Mouse (Mus musculus): ENCODE data around the gene Hmgn2. TPM values are rescaled to one million over a fixed set of nuclear protein-coding genes. Genes with fewer than 3 reads are reported as not detected.
A peak's percentile ranks its signal among the peaks of the same experiment; 100 is the strongest.
"Not testable (repeated sequence)": the region's sequence is repeated elsewhere in the genome, so short reads cannot be mapped to it uniquely, and the experiment has no call there.

The Hmgn2 gene
- polyA plus RNA-seq, 1 experiment from 2014 or later, result 2,056 TPM

DNA sequence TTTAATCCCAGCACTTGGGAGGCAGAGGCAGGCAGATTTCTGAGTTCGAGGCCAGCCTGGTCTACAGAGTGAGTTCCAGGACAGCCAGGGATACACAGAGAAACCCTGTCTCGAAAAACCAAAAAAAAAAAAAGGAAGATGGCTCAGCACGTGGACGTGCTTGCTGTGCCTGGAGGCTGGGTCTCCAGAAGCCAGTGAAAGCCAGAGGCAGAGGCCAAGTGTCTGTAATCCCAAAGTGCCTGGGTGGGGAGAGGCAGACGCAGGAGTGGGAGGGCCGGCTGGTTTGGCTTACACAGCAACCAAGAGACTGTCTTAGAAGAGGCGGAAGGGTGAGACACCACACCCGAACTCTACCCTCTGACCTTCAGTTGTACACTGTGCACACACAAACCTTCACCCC lies 19.8 kb upstream of the Hmgn2 start:
- not testable (repeated sequence) for ATAC-seq (ENCODE audit: low read depth); H3K9me3 ChIP-seq (ENCODE audit: control insufficient read depth, low read length); H3K27me3 ChIP-seq (replicated peaks; ENCODE audit: control insufficient read depth, insufficient read depth, low read length); H3K4me3 ChIP-seq (ENCODE audit: low read depth, low read length); H3K4me1 ChIP-seq (ENCODE audit: control insufficient read depth, insufficient read depth, low read length); H3K4me2 ChIP-seq (ENCODE audit: low read depth, low read length); DNase-seq (ENCODE audit: low spot score); H3K27ac ChIP-seq (replicated peaks; ENCODE audit: low read depth, low read length); H3K9ac ChIP-seq (ENCODE audit: low read depth, low read length)
- 89% methylated on average over 8 of the region's 8 CpGs for WGBS
- H3K36me3 ChIP-seq (ENCODE audit: control insufficient read depth, insufficient read depth, low read length), result peaks cover 77% of the 10 kb centered on the region

- no peak for ATAC-seq (ENCODE audit: low read depth)
- no peaks in the 10 kb centered on the region for H3K27me3 ChIP-seq (replicated peaks; ENCODE audit: control insufficient read depth, insufficient read depth, low read length)
- 77% methylated on average over 13 of the region's 13 CpGs for WGBS
- no peak overlapping the region for H3K27ac ChIP-seq (replicated peaks; ENCODE audit: low read depth, low read length)
- no peak for DNase-seq (ENCODE audit: low spot score)
- H3K9me3 ChIP-seq (ENCODE audit: control insufficient read depth, low read length), result no peaks in the 10 kb centered on the region
- no peak overlapping the region for H3K9ac ChIP-seq (ENCODE audit: low read depth, low read length)
- no peak overlapping the region for H3K4me3 ChIP-seq (ENCODE audit: low read depth, low read length)
- H3K4me2 ChIP-seq (ENCODE audit: low read depth, low read length), result no peak overlapping the region
- H3K36me3 ChIP-seq (ENCODE audit: control insufficient read depth, insufficient read depth, low read length), result peaks cover 78% of the 10 kb centered on the region
- H3K4me1 ChIP-seq (ENCODE audit: control insufficient read depth, insufficient read depth, low read length), result no peaks in the 10 kb centered on the region
Observed at GRCm38 (mm10) chr4:133982936-133983335, 14.5 kb upstream of the Hmgn2 start.

- Histone ChIP-seq H3K4me3 (ENCODE audit: low read depth, low read length) (no peak overlapping the region), H3K4me1 (ENCODE audit: control insufficient read depth, insufficient read depth, low read length) (no peaks in the 10 kb centered on the region), H3K27me3 (replicated peaks; ENCODE audit: control insufficient read depth, insufficient read depth, low read length) (no peaks in the 10 kb centered on the region), H3K4me2 (ENCODE audit: low read depth, low read length) (no peak overlapping the region), H3K9me3 (ENCODE audit: control insufficient read depth, low read length) (no peaks in the 10 kb centered on the region), H3K9ac (ENCODE audit: low read depth, low read length) (no peak overlapping the region), H3K27ac (replicated peaks; ENCODE audit: low read depth, low read length) (no peak overlapping the region), H3K36me3 (ENCODE audit: control insufficient read depth, insufficient read depth, low read length) (peaks cover 76% of the 10 kb centered on the region)
- DNase-seq (ENCODE audit: low spot score) (no peak), ATAC-seq (ENCODE audit: low read depth) (no peak)
- WGBS, result 78% methylated on average over 5 of the region's 5 CpGs
Observed at GRCm38 (mm10) chr4:133980496-133980895, 12.0 kb upstream of the Hmgn2 start.

GRCm38 (mm10) chr4:133978021-133978711 lies 9.7 kb upstream of the Hmgn2 start:
- Histone ChIP-seq H3K27ac (replicated peaks; ENCODE audit: low read depth, low read length) (no peak overlapping the region), H3K9ac (ENCODE audit: low read depth, low read length) (no peak overlapping the region), H3K4me2 (ENCODE audit: low read depth, low read length) (no peak overlapping the region), H3K9me3 (ENCODE audit: control insufficient read depth, low read length) (no peaks in the 10 kb centered on the region), H3K4me1 (ENCODE audit: control insufficient read depth, insufficient read depth, low read length) (no peaks in the 10 kb centered on the region), H3K4me3 (ENCODE audit: low read depth, low read length) (no peak overlapping the region), H3K27me3 (replicated peaks; ENCODE audit: control insufficient read depth, insufficient read depth, low read length) (no peaks in the 10 kb centered on the region), H3K36me3 (ENCODE audit: control insufficient read depth, insufficient read depth, low read length) (peaks cover 78% of the 10 kb centered on the region)
- ATAC-seq (ENCODE audit: low read depth) (no peak), DNase-seq (ENCODE audit: low spot score) (no peak)
- WGBS, result 93% methylated on average over 10 of the region's 10 CpGs

DNA sequence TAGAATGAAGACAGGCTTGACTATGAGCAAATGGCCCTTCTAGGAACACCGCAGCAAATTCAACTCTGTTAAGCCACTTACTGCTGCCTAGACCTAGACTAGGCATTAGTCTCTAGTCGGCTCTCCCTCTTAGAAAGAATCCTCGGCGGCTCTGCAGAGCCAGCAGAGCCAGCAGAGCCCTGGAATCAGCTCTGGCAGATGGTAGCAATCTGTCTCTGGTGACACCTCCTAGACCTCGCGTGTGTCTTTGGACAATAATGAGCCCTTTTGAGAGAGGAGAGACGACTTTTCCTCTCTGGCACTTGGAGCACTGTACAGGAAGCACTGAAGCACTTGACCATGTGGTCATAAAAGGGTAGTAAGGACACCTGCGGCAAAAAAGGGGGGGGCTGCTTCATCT lies 3.3 kb upstream of the Hmgn2 start:
- Histone ChIP-seq H3K27ac (replicated peaks; ENCODE audit: low read depth, low read length) (no peak overlapping the region), H3K4me3 (ENCODE audit: low read depth, low read length) (no peak overlapping the region), H3K9ac (ENCODE audit: low read depth, low read length) (no peak overlapping the region), H3K9me3 (ENCODE audit: control insufficient read depth, low read length) (no peaks in the 10 kb centered on the region), H3K27me3 (replicated peaks; ENCODE audit: control insufficient read depth, insufficient read depth, low read length) (no peaks in the 10 kb centered on the region), H3K4me1 (ENCODE audit: control insufficient read depth, insufficient read depth, low read length) (peaks cover 7% of the 10 kb centered on the region; the same call in 1 of the 2 replicates), H3K4me2 (ENCODE audit: low read depth, low read length) (no peak overlapping the region), H3K36me3 (ENCODE audit: control insufficient read depth, insufficient read depth, low read length) (peaks cover 46% of the 10 kb centered on the region)
- WGBS, result 63% methylated on average over 8 of the region's 8 CpGs
- DNase-seq (ENCODE audit: low spot score) (no peak), ATAC-seq (ENCODE audit: low read depth) (no peak)

GRCm38 (mm10) chr4:133970876-133971275 lies 2.4 kb upstream of the Hmgn2 start:
- Histone ChIP-seq H3K9me3 (ENCODE audit: control insufficient read depth, low read length) (no peaks in the 10 kb centered on the region), H3K4me2 (ENCODE audit: low read depth, low read length) (no peak overlapping the region), H3K4me1 (ENCODE audit: control insufficient read depth, insufficient read depth, low read length) (peaks cover 15% of the 10 kb centered on the region), H3K36me3 (ENCODE audit: control insufficient read depth, insufficient read depth, low read length) (peaks cover 48% of the 10 kb centered on the region), H3K9ac (ENCODE audit: low read depth, low read length) (no peak overlapping the region), H3K4me3 (ENCODE audit: low read depth, low read length) (no peak overlapping the region), H3K27me3 (replicated peaks; ENCODE audit: control insufficient read depth, insufficient read depth, low read length) (no peaks in the 10 kb centered on the region), H3K27ac (replicated peaks; ENCODE audit: low read depth, low read length) (no peak overlapping the region)
- 91% methylated on average over 13 of the region's 13 CpGs for WGBS
- DNase-seq (ENCODE audit: low spot score) (no peak), ATAC-seq (ENCODE audit: low read depth) (no peak)

DNA sequence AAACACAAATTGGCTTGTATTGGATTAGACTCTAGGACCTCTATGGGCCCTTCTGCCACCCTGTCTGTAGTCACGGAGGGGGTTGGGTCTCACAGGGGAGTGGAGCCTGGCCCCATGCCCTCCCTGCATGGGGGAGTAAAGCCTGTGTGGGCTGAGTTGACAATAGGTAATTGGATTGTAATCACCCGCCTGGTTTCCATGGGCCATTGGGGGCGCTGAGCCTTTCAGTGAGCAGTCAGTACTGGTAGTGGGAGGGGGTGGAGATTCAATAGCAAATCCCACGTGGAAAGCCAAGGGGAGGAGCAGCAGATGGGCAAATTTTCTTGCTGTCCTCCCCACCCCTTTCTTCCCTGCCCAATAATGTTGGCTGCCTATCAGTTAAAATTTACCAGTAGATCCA lies 1.7 kb upstream of the Hmgn2 start:
- H3K27ac ChIP-seq (replicated peaks; ENCODE audit: low read depth, low read length), result no peak overlapping the region
- no peak overlapping the region for H3K4me3 ChIP-seq (ENCODE audit: low read depth, low read length)
- H3K27me3 ChIP-seq (replicated peaks; ENCODE audit: control insufficient read depth, insufficient read depth, low read length), result no peaks in the 10 kb centered on the region
- H3K36me3 ChIP-seq (ENCODE audit: control insufficient read depth, insufficient read depth, low read length), result peaks cover 47% of the 10 kb centered on the region
- H3K4me1 ChIP-seq (ENCODE audit: control insufficient read depth, insufficient read depth, low read length), result peaks cover 19% of the 10 kb centered on the region
- 34% methylated on average over 4 of the region's 4 CpGs for WGBS
- no peak for ATAC-seq (ENCODE audit: low read depth)
- no peak overlapping the region for H3K9ac ChIP-seq (ENCODE audit: low read depth, low read length)
- DNase-seq (ENCODE audit: low spot score), result peak; percentile 57
- no peak overlapping the region for H3K4me2 ChIP-seq (ENCODE audit: low read depth, low read length)
- H3K9me3 ChIP-seq (ENCODE audit: control insufficient read depth, low read length), result no peaks in the 10 kb centered on the region

GRCm38 (mm10) chr4:133969114-133969770 lies 792 bp upstream of the Hmgn2 start:
- WGBS, result 50% methylated on average over 8 of the region's 8 CpGs

GRCm38 (mm10) chr4:133967866-133968149 lies 642 bp downstream of the Hmgn2 start:
- H3K27me3 ChIP-seq (replicated peaks; ENCODE audit: control insufficient read depth, insufficient read depth, low read length), result no peaks in the 10 kb centered on the region
- H3K36me3 ChIP-seq (ENCODE audit: control insufficient read depth, insufficient read depth, low read length), result peaks cover 55% of the 10 kb centered on the region
- ATAC-seq (ENCODE audit: low read depth) (peak; percentile 90), DNase-seq (ENCODE audit: low spot score) (peak; percentile 99)
- H3K27ac ChIP-seq (replicated peaks; ENCODE audit: low read depth, low read length), result peak overlapping the region; percentile 99
- H3K4me3 ChIP-seq (ENCODE audit: low read depth, low read length), result peak overlapping the region; percentile 74
- no peaks in the 10 kb centered on the region for H3K9me3 ChIP-seq (ENCODE audit: control insufficient read depth, low read length)
- peaks cover 19% of the 10 kb centered on the region for H3K4me1 ChIP-seq (ENCODE audit: control insufficient read depth, insufficient read depth, low read length)
- peak overlapping the region; percentile 99 for H3K4me2 ChIP-seq (ENCODE audit: low read depth, low read length)
- H3K9ac ChIP-seq (ENCODE audit: low read depth, low read length), result peak overlapping the region; percentile 98
- 0% methylated on average over 10 of the region's 29 CpGs for WGBS

More at GRCm38 (mm10) chr4:133969114-133969770, 792 bp upstream of the Hmgn2 start:
- peak overlapping the region; percentile 99 for H3K4me2 ChIP-seq (ENCODE audit: low read depth, low read length)
- H3K36me3 ChIP-seq (ENCODE audit: control insufficient read depth, insufficient read depth, low read length), result peaks cover 43% of the 10 kb centered on the region
- H3K4me3 ChIP-seq (ENCODE audit: low read depth, low read length), result peak overlapping the region; percentile 74
- no peaks in the 10 kb centered on the region for H3K9me3 ChIP-seq (ENCODE audit: control insufficient read depth, low read length)
- no peaks in the 10 kb centered on the region for H3K27me3 ChIP-seq (replicated peaks; ENCODE audit: control insufficient read depth, insufficient read depth, low read length)
- peak overlapping the region; percentile 98 for H3K9ac ChIP-seq (ENCODE audit: low read depth, low read length)
- peak overlapping the region; percentile 99; the same call in 1 of the 2 replicates for H3K27ac ChIP-seq (replicated peaks; ENCODE audit: low read depth, low read length)
- no peak for ATAC-seq (ENCODE audit: low read depth)
- peaks cover 19% of the 10 kb centered on the region for H3K4me1 ChIP-seq (ENCODE audit: control insufficient read depth, insufficient read depth, low read length)
- DNase-seq (ENCODE audit: low spot score), result peak; percentile 37

All from embryonic facial prominence, embryonic 14.5 days (tissue).